Mouse (Mus musculus) small intestine, adult 2 months (tissue): Measurements from ENCODE around the gene 4932438A13Rik.

Experiments
- CTCF ChIP-seq: fragments of 200-500 bp; IDR thresholded peaks from 2 replicates; pipeline ENCODE4 v1.5.1; 2012; ENCODE audit warnings: low read depth, mild to moderate bottlenecking, control low read depth, inconsistent platforms, low read length, moderate library complexity, mixed read lengths; ENCODE audit not compliant: insufficient replicate concordance, insufficient read length; ENCODE audit errors: extremely low read depth
- POLR2A ChIP-seq: fragments of 200-500 bp; IDR thresholded peaks from 2 replicates; pipeline ENCODE4 v1.6.1; 2012; ENCODE audit warnings: low read depth, mild to moderate bottlenecking, control low read depth, inconsistent platforms, low read length, moderate library complexity

- TF ChIP-seq CTCF (no peak), POLR2A (no peak)
These were observed 523 bp downstream of the 4932438A13Rik start for GRCm38 (mm10) chr3:36863427-36863826.
